Mouse (Mus musculus) right cerebral cortex, postnatal 10 days (tissue): Measurements from ENCODE around the gene Jchain.
"Not testable (repeated sequence)": the region's sequence is repeated elsewhere in the genome, so short reads cannot be mapped to it uniquely, and the experiment has no call there.

Experiments used
- DNase-seq, 2 experiments: peaks; one replicate each; pipeline ENCODE4 v3.0.0; 2021; ENCODE audit warnings: low spot score in 2 of 2

Jchain gene

GRCm38 (mm10) chr5:88527657-88528056 is at the start of gene Jchain:
Gene Jchain, minus strand, starts transcription at chr5:88527891.
- no peak for DNase-seq

- peak in 1 of 2 experiments; percentile 55 for DNase-seq
These were observed 48.0 kb upstream of the Jchain start for GRCm38 (mm10) chr5:88575506-88576338.

- DNase-seq: no peak
These were observed 47.1 kb upstream of the Jchain start for GRCm38 (mm10) chr5:88574829-88575228.

- no peak for DNase-seq
These were observed 41.9 kb upstream of the Jchain start for GRCm38 (mm10) chr5:88569541-88569940.

- no peak for DNase-seq
These were observed 38.5 kb upstream of the Jchain start for GRCm38 (mm10) chr5:88566034-88566841.

GRCm38 (mm10) chr5:88565148-88566033 is 37.7 kb upstream of the Jchain start:
- peak; percentile 60 to 71 for DNase-seq

- DNase-seq: peak; percentile 80 to 83
These were observed 36.9 kb upstream of the Jchain start, which contains the start of gene Rufy3 for GRCm38 (mm10) chr5:88564501-88565147. Gene Rufy3, plus strand, starts transcription at chr5:88565040.

GRCm38 (mm10) chr5:88562863-88563780 is 35.4 kb upstream of the Jchain start:
- no peak for DNase-seq

- DNase-seq: no peak
These were observed 33.6 kb upstream of the Jchain start for GRCm38 (mm10) chr5:88561080-88561814.

- DNase-seq: no peak
These were observed 31.3 kb upstream of the Jchain start for GRCm38 (mm10) chr5:88558991-88559390.

GRCm38 (mm10) chr5:88554086-88554886 is 26.6 kb upstream of the Jchain start, which contains the start of gene Utp3:
Gene Utp3, plus strand, starts transcription at chr5:88554462.
- peak; percentile 97 for DNase-seq

- no peak for DNase-seq
These were observed 25.8 kb upstream of the Jchain start for GRCm38 (mm10) chr5:88553271-88554085.

- DNase-seq: no peak
These were observed 17.8 kb upstream of the Jchain start for GRCm38 (mm10) chr5:88545536-88545935.

- not testable (repeated sequence) for DNase-seq
These were observed 16.7 kb upstream of the Jchain start for GRCm38 (mm10) chr5:88544411-88544810.

- DNase-seq: peak; percentile 48 to 62
These were observed 15.1 kb upstream of the Jchain start for GRCm38 (mm10) chr5:88542651-88543282.

- no peak for DNase-seq
These were observed 13.2 kb upstream of the Jchain start for GRCm38 (mm10) chr5:88540845-88541244.

GRCm38 (mm10) chr5:88534697-88535096 is 7.0 kb upstream of the Jchain start:
- no peak for DNase-seq
